ENCODE assay signal across 15 mouse cellular contexts in the genomic region with DNA sequence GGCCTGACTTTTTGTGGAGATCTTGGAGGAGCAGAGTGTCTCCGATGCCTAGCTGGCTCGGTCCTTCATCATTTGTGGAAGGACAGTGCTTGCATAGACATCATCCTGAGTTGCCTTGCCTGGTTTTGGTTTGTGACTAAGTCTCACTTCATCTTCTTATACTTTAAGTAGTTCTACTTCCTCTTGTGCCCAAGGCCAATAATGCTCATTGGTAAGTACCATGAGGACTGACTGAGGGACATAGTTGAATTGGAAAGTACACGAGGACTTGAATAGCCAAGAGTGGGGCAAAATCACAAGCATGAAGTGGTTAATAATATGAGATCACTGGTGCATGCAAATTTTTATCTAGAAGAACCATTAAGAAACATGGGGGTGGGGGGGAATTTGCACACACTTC. TPM values are rescaled to one million over a fixed set of nuclear protein-coding genes. Genes with fewer than 3 reads are reported as not detected.
DNase-seq lines count a peak whose midpoint lies in the region; ATAC-seq and TF ChIP-seq lines count a peak whose summit lies in the region.
"Had no signal": no experiment of that assay in that cellular context is flagged by ENCODE, and none has a peak within 500 bp of the region (broad histone marks: within the 10 kb centered on the region; RNA-seq: fewer than 3 reads in every experiment).

No protein-coding gene starts in this region.

- no peaks in the 10 kb centered on the region for H3K9me3 ChIP-seq in kidney, embryonic 15.5 days (replicated peaks)
- H3K9me3 ChIP-seq in intestine, postnatal 0 days (ENCODE audit: control insufficient read depth), result no peaks in the 10 kb centered on the region
- H3K9me3 ChIP-seq in megakaryocyte, embryonic 14.5 days, result peaks cover 7% of the 10 kb centered on the region; the same call in 1 of the 2 replicates
- H3K9me3 ChIP-seq: embryonic facial prominence, embryonic 10.5 days; limb, embryonic 12.5 days; midbrain, embryonic 12.5 days had no signal

- WGBS in kidney, embryonic 15.5 days, result 85% methylated on average over 3 of the region's 3 CpGs
- 73% methylated on average over 3 of the region's 3 CpGs for WGBS in intestine, postnatal 0 days

- H3K4me2 ChIP-seq in kidney, embryonic 15.5 days, result no peak overlapping the region
- H3K4me2 ChIP-seq in intestine, postnatal 0 days (replicated peaks; ENCODE audit: low read depth), result no peak overlapping the region; the same call in 1 of the 2 replicates
- H3K4me2 ChIP-seq: limb, embryonic 12.5 days; midbrain, embryonic 12.5 days had no signal

- ATAC-seq in kidney, embryonic 15.5 days (replicated peaks; ENCODE audit: low FRiP score), result no peak
- no peak for ATAC-seq in intestine, postnatal 0 days

- peaks cover 28% of the 10 kb centered on the region for H3K4me1 ChIP-seq in kidney, embryonic 15.5 days
- peaks cover 11% of the 10 kb centered on the region; the same call in 1 of the 2 replicates for H3K4me1 ChIP-seq in intestine, postnatal 0 days (replicated peaks; ENCODE audit: control insufficient read depth, insufficient read depth, low read length)
- H3K4me1 ChIP-seq in megakaryocyte, embryonic 14.5 days, result peaks cover 97% of the 10 kb centered on the region
- H3K4me1 ChIP-seq: midbrain, embryonic 12.5 days had no signal

- no peak for DNase-seq in kidney, postnatal 14 days
- peak; percentile 44 for DNase-seq in MEL-GATA-1-ER (ENCODE audit: extremely low read depth, low read depth)
- no peak for DNase-seq in left cerebral cortex, adult 9 months (ENCODE audit: low spot score in 2 of 2)
- no peak for DNase-seq in urinary bladder, postnatal 25 days (ENCODE audit: low spot score)
- DNase-seq: adrenal gland, postnatal 36 days; cerebellum, postnatal 14 days; gastrocnemius, postnatal 10 days had no signal

- H3K4me3 ChIP-seq in kidney, embryonic 15.5 days (replicated peaks), result no peak overlapping the region
- no peak overlapping the region for H3K4me3 ChIP-seq in intestine, postnatal 0 days (ENCODE audit: low read depth, low read length)
- H3K4me3 ChIP-seq in megakaryocyte, embryonic 14.5 days (replicated peaks), result peak overlapping the region; percentile 90
- H3K4me3 ChIP-seq: embryonic facial prominence, embryonic 10.5 days; layer of hippocampus, adult 2 months; left cerebral cortex, adult 2 months; limb, embryonic 12.5 days; midbrain, embryonic 12.5 days had no signal

- no peaks in the 10 kb centered on the region for H3K36me3 ChIP-seq in kidney, embryonic 15.5 days
- no peaks in the 10 kb centered on the region for H3K36me3 ChIP-seq in intestine, postnatal 0 days (ENCODE audit: control insufficient read depth, insufficient read depth)
- H3K36me3 ChIP-seq in megakaryocyte, embryonic 14.5 days (replicated peaks; ENCODE audit: low read length), result peaks cover 21% of the 10 kb centered on the region
- H3K36me3 ChIP-seq: embryonic facial prominence, embryonic 10.5 days; limb, embryonic 12.5 days; midbrain, embryonic 12.5 days had no signal

- no peak for TF ChIP-seq CTCF in intestine, postnatal 0 days (IDR thresholded peaks at IDR 0.05; ENCODE audit: low read depth)

- H3K27ac ChIP-seq in kidney, embryonic 15.5 days, result peak overlapping the region; percentile 67
- H3K27ac ChIP-seq in intestine, postnatal 0 days (ENCODE audit: low read depth, low read length), result peak overlapping the region; percentile 96
- H3K27ac ChIP-seq: embryonic facial prominence, embryonic 10.5 days; layer of hippocampus, adult 2 months; left cerebral cortex, adult 2 months; limb, embryonic 12.5 days; midbrain, embryonic 12.5 days had no signal

- H3K27me3 ChIP-seq in kidney, embryonic 15.5 days, result no peaks in the 10 kb centered on the region
- H3K27me3 ChIP-seq in intestine, postnatal 0 days (replicated peaks; ENCODE audit: control insufficient read depth, insufficient read depth, low read length), result no peaks in the 10 kb centered on the region
- H3K27me3 ChIP-seq in megakaryocyte, embryonic 14.5 days (replicated peaks), result no peaks in the 10 kb centered on the region
- H3K27me3 ChIP-seq: limb, embryonic 12.5 days; midbrain, embryonic 12.5 days had no signal

- no peak overlapping the region for H3K9ac ChIP-seq in kidney, embryonic 15.5 days
- H3K9ac ChIP-seq in intestine, postnatal 0 days (ENCODE audit: low read depth, low read length), result no peak overlapping the region
- H3K9ac ChIP-seq: limb, embryonic 12.5 days; midbrain, embryonic 12.5 days had no signal

RNA-seq across cellular contexts. Expression of a gene that starts 45.0 kb away (rescaled TPM):
- polyA plus RNA-seq in kidney, embryonic 15.5 days (2015; fragmentation: Nextera tagmentation; extraction: Ambion mirVana), result 97.8 and 102 TPM in 2 replicates
- 171 and 185 TPM in 2 replicates for polyA plus RNA-seq in intestine, postnatal 0 days (2015; fragmentation: Nextera tagmentation; extraction: Ambion mirVana)
- polyA plus RNA-seq in megakaryocyte, embryonic 14.5 days (2012; ENCODE audit: insufficient read depth, low replicate concordance), result 38.7 and 59.4 TPM in 2 replicates
